Mouse (Mus musculus): ENCODE measurements around the gene Phf11d.
"Not testable (repeated sequence)": the region's sequence is repeated elsewhere in the genome, so short reads cannot be mapped to it uniquely, and the experiment has no call there.

Gene Phf11d

DNA sequence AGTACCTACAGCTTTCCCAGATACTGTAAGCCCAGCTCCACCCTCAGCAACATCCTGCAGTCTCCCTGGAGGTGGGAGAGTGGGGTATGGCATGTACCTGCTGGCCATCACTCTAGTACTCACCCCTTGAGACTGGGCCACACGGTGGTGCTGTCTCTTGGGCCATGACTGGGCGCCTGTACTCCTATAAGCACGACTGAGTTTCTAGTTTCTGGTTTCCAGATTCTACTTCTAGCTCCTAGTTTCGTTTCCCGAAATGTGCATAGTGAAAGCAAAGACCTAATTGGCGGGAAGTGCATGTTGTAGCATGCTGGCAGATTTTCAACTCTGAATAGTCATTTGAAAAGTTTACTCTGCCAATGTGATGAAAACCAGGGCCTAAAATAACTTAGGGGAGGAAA, at the start of gene Phf11d:
Phf11d (minus strand) TSS at position 227 of the 401 bp plus-strand sequence.
- DNase-seq = peak; percentile 87

GRCm38 (mm10) chr14:59414979-59415378, 49.7 kb upstream of the Phf11d start:
- DNase-seq = not testable (repeated sequence)

DNA sequence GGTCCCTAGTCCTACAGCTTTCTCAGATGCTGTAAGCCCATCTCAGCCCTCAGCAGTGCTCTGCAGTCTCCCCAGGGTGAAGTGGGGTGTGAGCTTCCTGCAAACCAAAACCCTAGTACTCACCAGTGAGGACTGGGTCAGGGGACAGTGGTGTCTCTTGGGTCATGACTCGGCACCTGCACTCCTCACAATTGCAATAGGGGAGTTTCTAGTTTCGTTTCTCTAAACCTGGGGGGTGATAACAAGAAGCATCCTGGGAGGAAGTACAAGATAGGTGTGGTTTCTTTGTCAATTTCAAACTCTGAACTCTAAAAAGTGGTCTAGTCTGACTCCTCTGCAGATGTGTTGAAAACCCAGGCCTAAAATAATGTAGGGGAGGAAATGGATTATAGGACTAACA, 31.7 kb upstream of the Phf11d start:
- DNase-seq = peak; percentile 16

DNA sequence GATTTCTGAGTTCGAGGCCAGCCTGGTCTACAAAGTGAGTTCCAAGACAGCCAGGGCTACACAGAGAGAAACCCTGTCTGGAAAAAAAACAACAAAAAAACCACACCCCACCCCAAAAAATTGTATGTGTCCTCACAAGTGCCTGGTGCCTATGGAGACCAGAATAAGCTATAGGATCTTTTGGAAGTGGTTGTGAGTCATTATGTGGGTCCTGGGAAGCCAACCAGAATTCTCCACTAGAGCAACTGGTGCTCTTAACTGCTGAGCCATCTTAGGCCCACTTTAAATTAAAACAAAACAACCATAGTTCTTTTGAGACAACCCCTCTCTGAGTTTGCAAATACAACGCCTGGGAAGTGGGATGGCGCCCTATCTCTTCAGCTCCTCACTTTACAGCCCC, 30.0 kb upstream of the Phf11d start, which contains the start of gene Phf11c:
Phf11c (minus strand) TSS at position 101 of the 400 bp plus-strand sequence.
- no peak for DNase-seq

DNA sequence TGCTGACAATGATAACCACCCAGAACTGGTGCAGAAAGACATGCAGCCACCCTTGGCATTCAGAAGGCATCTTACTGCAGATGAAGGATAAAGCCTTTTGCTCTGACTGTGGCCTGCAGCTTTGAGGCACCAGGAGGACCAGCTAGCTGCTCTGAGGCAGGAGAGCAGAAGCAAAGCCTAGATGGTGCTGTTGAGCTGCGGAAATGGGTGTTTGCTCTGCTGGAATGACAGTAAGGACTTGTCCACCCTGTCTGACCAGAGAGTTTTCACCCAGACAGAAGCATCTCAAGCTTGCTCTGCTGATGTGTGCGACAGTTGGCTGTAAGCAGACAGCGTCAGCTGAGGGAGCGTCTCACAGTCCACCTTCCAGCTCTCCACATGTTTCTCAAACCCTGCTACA, 24.9 kb upstream of the Phf11d start:
- peak; percentile 35 for DNase-seq

- DNase-seq = no peak
Observed at GRCm38 (mm10) chr14:59389532-59389931, 24.3 kb upstream of the Phf11d start.

GRCm38 (mm10) chr14:59370348-59371068, 5.2 kb upstream of the Phf11d start:
- DNase-seq = no peak

DNA sequence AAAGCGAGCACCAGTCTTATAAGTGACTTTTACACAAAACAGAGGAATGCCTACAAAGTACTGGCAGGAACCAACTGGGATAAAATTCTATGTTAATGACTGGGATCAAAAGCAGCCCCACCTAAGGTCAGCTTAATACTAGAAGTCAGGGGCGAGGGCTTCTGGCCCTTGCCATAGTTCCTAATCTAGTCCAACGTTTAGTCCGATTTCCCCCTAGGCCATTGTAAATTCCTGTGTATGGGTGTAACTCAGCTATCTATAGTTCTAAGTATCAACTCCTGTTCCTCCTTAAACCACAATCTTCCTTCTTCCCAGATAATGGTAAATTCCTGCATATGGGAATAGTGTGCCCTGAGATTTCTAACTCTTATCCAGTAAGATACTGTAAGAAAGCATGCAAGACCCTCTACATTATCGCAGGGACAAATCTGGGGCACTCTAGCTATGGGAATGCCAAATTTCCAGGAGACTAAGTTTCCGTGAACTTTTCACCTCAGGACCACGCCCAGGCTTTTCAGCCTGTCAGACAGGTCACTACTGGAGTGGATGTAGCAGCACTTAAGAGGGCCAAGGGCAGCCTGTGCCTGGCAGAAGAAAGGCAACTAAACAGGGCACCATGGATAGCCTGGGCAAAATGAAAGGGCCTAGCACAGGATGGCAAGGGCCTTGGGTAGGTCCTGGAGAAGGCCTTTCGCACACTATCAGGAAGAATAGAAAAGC, 1.3 kb upstream of the Phf11d start:
- peak; percentile 58 for DNase-seq

DNA sequence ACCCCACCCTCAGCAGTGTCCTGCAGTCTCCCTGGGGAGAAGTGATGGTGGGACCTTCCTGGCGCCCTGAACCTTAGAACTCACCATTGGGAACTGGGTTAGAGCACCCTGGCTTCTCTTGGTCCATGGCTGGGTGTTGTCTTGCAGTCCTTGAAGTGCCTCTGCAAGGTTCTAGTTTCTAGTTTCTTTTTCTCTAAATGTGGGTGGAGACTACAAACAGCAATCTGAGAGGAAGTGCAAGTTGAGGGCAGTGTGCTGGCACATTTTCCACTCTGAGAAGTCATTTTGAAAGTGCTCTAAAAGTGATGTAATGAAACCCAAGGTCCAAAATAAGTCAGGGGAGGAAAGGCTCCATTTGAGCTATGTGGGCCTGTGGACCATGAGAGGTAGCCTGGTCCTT, 24.1 kb downstream of the Phf11d start, which contains the start of gene Phf11b:
Phf11b (minus strand) TSS at position 163 of the 400 bp plus-strand sequence.
- DNase-seq = peak; percentile 55

DNA sequence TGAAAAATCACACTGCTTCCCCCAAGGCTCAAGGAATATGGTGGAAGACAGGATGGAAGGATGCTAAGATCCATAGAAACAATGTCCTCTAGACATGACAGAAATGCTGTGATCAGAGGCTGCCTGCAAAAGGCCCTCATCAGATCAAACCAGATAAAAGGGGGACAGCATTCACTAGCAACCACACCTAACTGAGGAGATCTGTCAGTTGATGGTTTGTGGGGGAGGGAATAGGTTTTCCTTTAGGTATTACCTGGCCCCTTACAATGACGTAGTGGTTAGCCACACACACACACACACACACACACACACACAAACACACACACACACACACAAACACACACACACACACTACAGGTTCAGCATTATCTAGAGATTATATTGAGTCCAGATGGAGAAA, 25.7 kb downstream of the Phf11d start:
- no peak for DNase-seq

- DNase-seq = not testable (repeated sequence)
Observed at GRCm38 (mm10) chr14:59336056-59336455, 29.2 kb downstream of the Phf11d start.

- DNase-seq = peak; percentile 41
Observed at GRCm38 (mm10) chr14:59330499-59330898, 34.8 kb downstream of the Phf11d start.

DNA sequence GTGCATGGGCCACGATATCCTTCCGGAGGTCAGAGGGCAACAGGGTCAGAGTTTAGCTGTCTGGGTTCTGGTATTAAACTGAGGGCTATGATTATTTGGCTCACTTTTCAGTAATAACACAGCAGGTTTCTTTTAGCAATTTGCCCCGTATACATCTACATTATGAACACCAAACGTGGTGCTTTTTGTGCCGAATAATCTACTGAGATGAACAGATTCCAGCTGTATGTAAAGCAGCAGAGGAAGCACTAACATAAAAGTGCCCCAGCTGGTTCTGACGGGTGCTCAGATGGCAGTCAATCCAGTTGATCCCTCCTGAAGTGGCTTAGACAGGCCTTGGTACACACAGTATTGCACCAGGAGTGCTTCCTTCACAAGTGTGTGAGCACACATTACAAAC, 45.3 kb downstream of the Phf11d start:
- DNase-seq = peak; percentile 14

GRCm38 (mm10) chr14:59319036-59319435, 46.2 kb downstream of the Phf11d start:
- not testable (repeated sequence) for DNase-seq
